Mouse (Mus musculus) CH12.LX (cell line): ENCODE data around the gene Cd248.

ENCODE experiments used
- CTCF ChIP-seq, 2 experiments: IDR thresholded peaks in 1 of 2; conservative IDR thresholded peaks in 1 of 2; 2 replicates each; pipeline ENCODE4 v1.5.1; 2011 to 2012; ENCODE audit warnings: low read depth in 2 of 2, low read length in 2 of 2, improper control_type of control experiment in 1 of 2, inconsistent platforms in 1 of 2, mild to moderate bottlenecking in 1 of 2, moderate library complexity in 1 of 2
- IRF4 ChIP-seq: IDR thresholded peaks from 2 replicates; pipeline ENCODE4 v1.6.1; 2014; ENCODE audit warnings: low read depth, mild to moderate bottlenecking, inconsistent platforms, low read length, improper control_type of control experiment
- MAX ChIP-seq: IDR thresholded peaks from 2 replicates; pipeline ENCODE4 v1.6.1; 2011; ENCODE audit warnings: low read length, improper control_type of control experiment
- ZC3H11A ChIP-seq: IDR thresholded peaks from 2 replicates; pipeline ENCODE4 v1.6.1; 2012; ENCODE audit warnings: low read depth, mild to moderate bottlenecking, inconsistent platforms, low read length, improper control_type of control experiment

DNA sequence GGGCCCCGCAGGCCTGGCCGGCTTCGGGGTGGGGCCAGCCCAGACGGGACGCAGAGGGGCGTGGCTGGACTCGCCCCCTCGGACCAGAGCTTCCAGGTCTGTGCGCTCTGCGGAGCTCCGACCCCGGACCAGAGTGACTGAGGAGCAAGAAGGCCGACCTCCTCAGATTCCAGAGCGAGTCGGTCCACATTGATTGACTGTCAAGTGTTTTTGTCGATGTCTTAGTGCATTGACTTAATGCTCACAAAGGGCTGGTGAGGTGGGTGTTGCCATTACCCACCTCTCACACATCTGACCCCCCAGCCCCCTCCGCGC, 50.5 kb downstream of the Cd248 start, which contains the start of gene Klc2:
- TF ChIP-seq CTCF (conservative IDR thresholded peaks at IDR 0.05 in 1 of 2, IDR thresholded peaks at IDR 0.05 in 1 of 2; ENCODE audit: low read depth in 2 of 2, low read length in 2 of 2) (no peak), MAX (0 out of 2 replicates have a peak, but pooled peaks have one; percentile 1), IRF4 (no peak), ZC3H11A (no peak)
